Mouse (Mus musculus): ENCODE results near the gene Rpn2. TPM values are rescaled to one million over a fixed set of nuclear protein-coding genes. Genes with fewer than 3 reads are reported as not detected.
A peak's percentile ranks its signal among the peaks of the same experiment; 100 is the strongest.

The Rpn2 gene
- 143 and 149 TPM in 2 replicates for total RNA-seq (2017)

GRCm38 (mm10) chr2:157278717-157279415 lies at the start of gene Rpn2:
Gene Rpn2, plus strand, starts transcription at chr2:157279017.
- peak; percentile 97 to 100 for ATAC-seq (replicated peaks in 1 of 2; ENCODE audit: insufficient read depth in 1 of 2, low FRiP score in 2 of 2, low TSS enrichment in 1 of 2, low read depth in 1 of 2, poor library complexity in 2 of 2, severe bottlenecking in 2 of 2)

DNA sequence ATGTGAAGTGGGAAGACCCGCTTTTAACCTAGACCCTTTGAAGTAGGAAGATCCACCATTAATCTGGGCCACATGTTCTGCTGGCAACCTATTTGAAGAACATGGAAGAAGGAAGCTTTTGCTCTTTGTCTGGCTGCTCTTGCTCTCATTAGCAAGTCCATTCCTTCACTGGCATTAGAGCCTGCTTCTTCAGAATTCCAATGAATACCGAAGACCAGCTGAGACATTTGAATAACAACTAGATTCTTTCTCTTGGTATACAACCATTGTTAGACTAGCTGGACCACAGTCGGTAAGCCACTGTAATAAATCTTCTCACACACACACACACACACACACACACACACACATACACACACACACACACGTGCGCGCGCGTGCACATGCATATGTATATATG lies 42.9 kb upstream of the Rpn2 start:
- no peak for ATAC-seq (replicated peaks in 1 of 2; ENCODE audit: insufficient read depth in 1 of 2, low FRiP score in 2 of 2, low TSS enrichment in 1 of 2, low read depth in 1 of 2, poor library complexity in 2 of 2, severe bottlenecking in 2 of 2)

GRCm38 (mm10) chr2:157245001-157245400 lies 33.8 kb upstream of the Rpn2 start:
- no peak for ATAC-seq (replicated peaks in 1 of 2; ENCODE audit: insufficient read depth in 1 of 2, low FRiP score in 2 of 2, low TSS enrichment in 1 of 2, low read depth in 1 of 2, poor library complexity in 2 of 2, severe bottlenecking in 2 of 2)

DNA sequence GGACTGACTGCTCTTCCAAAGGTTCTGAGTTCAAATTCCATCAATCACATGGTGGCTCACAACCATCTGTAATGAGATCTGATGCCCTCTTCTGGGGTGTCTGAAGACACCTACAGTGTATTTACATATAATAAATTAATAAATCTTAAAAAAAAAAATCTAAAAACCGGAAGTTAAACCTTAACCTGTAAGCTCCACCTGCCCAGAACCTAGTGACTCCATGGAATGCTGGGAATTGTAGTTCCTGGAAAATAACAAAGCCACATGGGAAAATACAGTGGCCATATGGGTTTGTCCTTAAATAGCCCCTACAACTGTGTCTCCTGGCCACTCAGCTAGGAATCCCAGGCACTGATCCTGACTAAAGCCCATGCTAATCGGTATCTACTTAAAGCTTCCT lies 33.2 kb upstream of the Rpn2 start:
- no peak for ATAC-seq (replicated peaks in 1 of 2; ENCODE audit: insufficient read depth in 1 of 2, low FRiP score in 2 of 2, low TSS enrichment in 1 of 2, low read depth in 1 of 2, poor library complexity in 2 of 2, severe bottlenecking in 2 of 2)

- no peak for ATAC-seq (replicated peaks in 1 of 2; ENCODE audit: insufficient read depth in 1 of 2, low FRiP score in 2 of 2, low TSS enrichment in 1 of 2, low read depth in 1 of 2, poor library complexity in 2 of 2, severe bottlenecking in 2 of 2)
Observed at GRCm38 (mm10) chr2:157248111-157248510, 30.7 kb upstream of the Rpn2 start.

- peak; percentile 84 to 89 for ATAC-seq (replicated peaks in 1 of 2; ENCODE audit: insufficient read depth in 1 of 2, low FRiP score in 2 of 2, low TSS enrichment in 1 of 2, low read depth in 1 of 2, poor library complexity in 2 of 2, severe bottlenecking in 2 of 2)
Observed at GRCm38 (mm10) chr2:157259720-157260119, 19.1 kb upstream of the Rpn2 start.

DNA sequence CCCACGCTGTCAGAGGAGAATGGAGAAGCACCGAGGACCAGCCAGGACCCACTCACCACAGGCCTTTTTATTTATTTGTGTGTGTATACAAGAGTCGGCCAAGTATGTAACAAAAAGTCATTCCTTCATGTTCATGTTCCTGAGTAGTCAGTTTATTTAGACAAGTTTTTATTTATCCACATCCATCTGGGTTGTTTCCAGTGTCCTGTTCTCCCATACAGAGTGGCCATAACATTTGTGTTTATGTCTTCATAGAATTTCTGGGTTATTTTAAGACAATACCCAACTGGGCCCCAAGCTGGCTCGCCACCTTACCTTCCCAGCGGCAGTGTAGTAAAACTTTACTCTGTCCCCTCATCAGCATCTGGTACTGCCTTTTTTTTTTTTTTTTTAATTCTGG lies 16.9 kb upstream of the Rpn2 start:
- ATAC-seq (replicated peaks in 1 of 2; ENCODE audit: insufficient read depth in 1 of 2, low FRiP score in 2 of 2, low TSS enrichment in 1 of 2, low read depth in 1 of 2, poor library complexity in 2 of 2, severe bottlenecking in 2 of 2), result no peak

- ATAC-seq (replicated peaks in 1 of 2; ENCODE audit: insufficient read depth in 1 of 2, low FRiP score in 2 of 2, low TSS enrichment in 1 of 2, low read depth in 1 of 2, poor library complexity in 2 of 2, severe bottlenecking in 2 of 2), result no peak
Observed at GRCm38 (mm10) chr2:157262506-157262905, 16.3 kb upstream of the Rpn2 start.

DNA sequence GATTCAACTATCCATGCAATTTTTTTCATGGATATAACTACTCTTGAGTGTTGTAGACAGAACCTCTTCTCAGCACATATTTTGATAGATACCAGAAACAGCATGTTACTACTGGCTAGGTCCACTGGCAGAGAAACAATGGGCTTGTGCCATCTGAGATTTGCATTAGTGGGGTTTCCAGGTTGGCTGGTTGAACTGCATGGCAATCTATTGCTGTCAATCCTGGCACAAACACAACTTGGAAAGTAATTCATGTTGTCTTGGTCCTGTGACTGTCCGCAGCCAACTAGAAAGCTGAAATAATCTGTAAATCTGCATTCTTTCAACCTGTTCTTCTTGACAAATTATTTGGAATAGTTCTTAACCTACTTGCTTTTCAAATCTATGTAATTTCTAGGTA lies 15.7 kb upstream of the Rpn2 start:
- no peak for ATAC-seq (replicated peaks in 1 of 2; ENCODE audit: insufficient read depth in 1 of 2, low FRiP score in 2 of 2, low TSS enrichment in 1 of 2, low read depth in 1 of 2, poor library complexity in 2 of 2, severe bottlenecking in 2 of 2)

DNA sequence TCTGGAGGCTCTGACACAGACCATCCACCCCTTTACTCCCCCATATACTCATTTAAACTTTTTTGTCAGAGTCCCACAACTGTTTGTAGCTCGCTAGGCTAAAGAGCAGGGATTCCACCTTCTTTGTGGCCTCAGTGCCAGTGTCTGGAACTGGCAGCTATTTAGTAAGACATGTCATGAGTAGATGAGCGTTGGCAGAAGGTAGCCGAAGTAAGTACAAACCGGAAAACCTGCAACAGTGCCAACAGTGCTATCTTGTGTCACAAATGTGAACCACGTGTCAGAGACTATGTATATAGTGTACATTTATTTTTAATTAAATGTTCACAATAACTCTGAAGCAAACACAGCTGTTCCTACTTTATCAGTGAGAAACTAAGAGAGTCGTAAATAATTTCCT lies 15.0 kb upstream of the Rpn2 start:
- ATAC-seq (replicated peaks in 1 of 2; ENCODE audit: insufficient read depth in 1 of 2, low FRiP score in 2 of 2, low TSS enrichment in 1 of 2, low read depth in 1 of 2, poor library complexity in 2 of 2, severe bottlenecking in 2 of 2), result no peak

DNA sequence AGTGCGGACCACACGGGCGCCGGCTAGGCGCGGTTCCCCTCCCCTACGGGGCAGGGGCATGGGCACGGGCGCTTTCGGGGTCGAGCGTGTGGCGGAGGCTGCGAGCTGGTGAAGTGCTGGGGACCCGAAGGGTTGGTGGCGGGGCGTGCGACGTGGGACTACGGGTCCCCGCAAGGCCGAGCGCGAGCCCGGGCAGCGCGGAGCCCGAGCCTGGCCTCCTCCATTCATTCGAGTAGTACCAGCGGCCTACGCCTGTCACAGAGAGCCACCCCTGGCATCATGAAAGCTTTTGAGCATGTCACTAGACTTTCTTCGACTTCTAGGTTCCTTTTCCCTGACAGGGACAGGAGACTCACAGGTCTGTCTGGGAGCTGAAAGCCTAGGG lies 591 bp downstream of the Rpn2 start, which contains the start of gene Mroh8:
Mroh8 (minus strand) TSS at position 134 of the 385 bp plus-strand sequence.
- ATAC-seq (replicated peaks in 1 of 2; ENCODE audit: insufficient read depth in 1 of 2, low FRiP score in 2 of 2, low TSS enrichment in 1 of 2, low read depth in 1 of 2, poor library complexity in 2 of 2, severe bottlenecking in 2 of 2), result peak; percentile 24 to 37; a peak in 2 of 4 replicates

DNA sequence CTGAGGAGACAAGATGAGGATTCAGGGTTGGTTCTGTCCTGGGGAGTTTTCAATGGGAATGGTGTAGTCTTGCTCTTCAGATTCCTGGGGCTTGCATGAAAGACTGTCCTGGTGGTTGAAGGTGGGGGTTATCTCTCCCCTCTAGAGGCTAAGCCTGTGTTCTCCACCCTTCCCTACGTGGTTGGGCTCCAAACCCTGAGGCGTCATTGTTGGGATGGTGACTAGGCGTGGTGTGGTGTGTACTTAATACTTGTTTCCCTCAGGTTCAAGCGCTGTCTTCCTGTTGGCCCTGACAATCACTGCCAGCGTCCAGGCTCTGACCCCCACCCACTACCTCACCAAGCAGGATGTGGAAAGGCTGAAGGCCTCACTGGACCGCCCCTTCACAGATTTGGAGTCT lies 4.5 kb downstream of the Rpn2 start:
- ATAC-seq (replicated peaks in 1 of 2; ENCODE audit: insufficient read depth in 1 of 2, low FRiP score in 2 of 2, low TSS enrichment in 1 of 2, low read depth in 1 of 2, poor library complexity in 2 of 2, severe bottlenecking in 2 of 2), result no peak

DNA sequence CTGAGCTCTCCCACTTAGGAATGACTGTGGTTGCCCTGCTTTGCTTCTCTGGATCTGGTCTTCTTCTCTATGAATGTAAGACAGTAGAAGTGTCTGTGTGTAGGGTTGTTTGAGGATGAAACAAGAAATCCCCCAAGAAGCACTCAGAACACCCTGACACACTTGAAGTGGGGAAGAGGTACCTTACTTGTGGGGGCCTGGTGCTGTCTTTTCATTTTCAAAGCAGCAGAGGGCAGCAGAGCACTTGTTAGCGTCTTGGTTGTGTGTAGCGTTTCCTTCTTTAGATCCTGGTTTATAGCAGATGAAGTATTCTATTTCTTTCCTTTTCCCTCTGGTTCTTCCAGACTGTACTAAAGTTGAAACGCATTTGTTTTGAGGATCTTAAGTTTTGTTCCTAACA lies 8.7 kb downstream of the Rpn2 start:
- peak; percentile 65 to 75 for ATAC-seq (replicated peaks in 1 of 2; ENCODE audit: insufficient read depth in 1 of 2, low FRiP score in 2 of 2, low TSS enrichment in 1 of 2, low read depth in 1 of 2, poor library complexity in 2 of 2, severe bottlenecking in 2 of 2)

- no peak; a peak in 1 of 4 replicates for ATAC-seq (replicated peaks in 1 of 2; ENCODE audit: insufficient read depth in 1 of 2, low FRiP score in 2 of 2, low TSS enrichment in 1 of 2, low read depth in 1 of 2, poor library complexity in 2 of 2, severe bottlenecking in 2 of 2)
Observed at GRCm38 (mm10) chr2:157288996-157289395, 10.2 kb downstream of the Rpn2 start.

DNA sequence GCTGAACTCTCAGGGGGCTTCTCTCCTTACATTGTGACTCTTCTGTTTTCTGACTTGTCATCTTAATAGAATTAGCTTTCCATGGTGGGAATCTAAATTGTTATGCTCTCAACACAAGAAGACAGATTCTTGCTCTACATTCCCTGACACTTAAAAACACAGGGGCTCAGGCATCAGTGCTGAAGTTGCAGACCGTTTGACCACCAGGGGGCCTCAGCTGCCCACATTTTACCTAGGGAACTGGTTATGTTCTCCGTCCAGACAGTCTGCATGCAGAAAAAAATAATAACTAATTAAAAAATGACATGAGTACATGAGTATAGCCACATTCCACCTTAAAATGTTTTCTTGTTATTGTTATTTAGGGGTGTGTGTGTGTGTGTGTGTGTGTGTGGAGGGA lies 13.3 kb downstream of the Rpn2 start:
- ATAC-seq (replicated peaks in 1 of 2; ENCODE audit: insufficient read depth in 1 of 2, low FRiP score in 2 of 2, low TSS enrichment in 1 of 2, low read depth in 1 of 2, poor library complexity in 2 of 2, severe bottlenecking in 2 of 2), result peak in 1 of 2 experiments; percentile 65; a peak in 2 of 4 replicates

GRCm38 (mm10) chr2:157296105-157296689 lies 17.4 kb downstream of the Rpn2 start:
- ATAC-seq (replicated peaks in 1 of 2; ENCODE audit: insufficient read depth in 1 of 2, low FRiP score in 2 of 2, low TSS enrichment in 1 of 2, low read depth in 1 of 2, poor library complexity in 2 of 2, severe bottlenecking in 2 of 2), result no peak

DNA sequence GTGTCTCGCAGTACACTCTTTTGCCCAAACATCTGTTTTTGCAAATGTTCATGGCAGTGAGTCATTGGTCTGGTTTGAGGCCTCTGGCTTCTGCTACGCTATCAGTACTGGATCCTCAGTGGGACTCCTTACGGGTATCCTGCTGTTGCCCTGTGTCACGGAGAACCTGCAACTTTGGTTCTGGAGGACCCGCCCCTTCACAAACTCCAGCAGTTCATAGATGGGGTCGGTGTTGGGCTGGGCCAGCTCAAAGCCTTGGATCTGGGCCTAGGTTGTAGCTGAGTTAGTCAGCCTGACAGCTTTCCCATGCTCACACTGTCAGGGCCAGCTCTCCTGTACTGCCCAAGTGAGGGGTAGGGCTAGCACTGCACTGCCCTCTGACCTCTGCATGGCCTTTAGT lies 21.2 kb downstream of the Rpn2 start:
- no peak for ATAC-seq (replicated peaks in 1 of 2; ENCODE audit: insufficient read depth in 1 of 2, low FRiP score in 2 of 2, low TSS enrichment in 1 of 2, low read depth in 1 of 2, poor library complexity in 2 of 2, severe bottlenecking in 2 of 2)

DNA sequence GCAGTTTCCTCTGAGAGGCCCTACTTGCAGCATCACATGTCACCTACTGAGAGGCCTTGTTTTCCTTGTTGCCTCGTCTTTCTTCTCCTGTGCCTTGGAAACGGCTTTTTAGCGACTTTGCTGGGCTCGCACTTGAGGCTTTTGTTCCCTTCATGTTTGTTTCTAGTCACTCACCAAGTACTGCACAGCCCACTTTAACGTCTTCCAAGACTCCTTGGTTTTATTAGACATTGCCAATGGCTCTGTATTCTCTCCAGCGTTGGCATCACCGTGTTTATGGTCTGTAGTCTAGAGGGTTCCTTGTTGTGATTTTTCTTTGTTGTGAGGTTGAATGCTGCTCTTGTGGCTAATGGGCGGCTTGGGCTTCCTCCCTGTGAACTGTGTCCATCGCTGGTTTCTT lies 24.3 kb downstream of the Rpn2 start:
- ATAC-seq (replicated peaks in 1 of 2; ENCODE audit: insufficient read depth in 1 of 2, low FRiP score in 2 of 2, low TSS enrichment in 1 of 2, low read depth in 1 of 2, poor library complexity in 2 of 2, severe bottlenecking in 2 of 2), result no peak
